25 mouse cellular contexts compared by ENCODE assay signal in genomic region chr11:7530482-7531148, GRCm38 (mm10).
DNase-seq lines count a peak whose midpoint lies in the region; ATAC-seq and TF ChIP-seq lines count a peak whose summit lies in the region.
"Had no signal": no experiment of that assay in that cellular context is flagged by ENCODE, and none has a peak within 500 bp of the region (broad histone marks: within the 10 kb centered on the region; RNA-seq: fewer than 3 reads in every experiment).

No protein-coding gene starts in this region.

- H3K27ac ChIP-seq in hindbrain, postnatal 0 days, result no peak overlapping the region
- no peak overlapping the region for H3K27ac ChIP-seq in hindbrain, embryonic 10.5 days
- H3K27ac ChIP-seq in limb, embryonic 12.5 days, result no peak overlapping the region
- H3K27ac ChIP-seq in limb, embryonic 10.5 days, result no peak overlapping the region
- no peak overlapping the region for H3K27ac ChIP-seq in lung, embryonic 15.5 days
- H3K27ac ChIP-seq in lung, postnatal 0 days (ENCODE audit: low read length), result no peak overlapping the region
- H3K27ac ChIP-seq: embryonic facial prominence, embryonic 10.5 days; embryonic facial prominence, embryonic 12.5 days; forebrain, embryonic 13.5 days had no signal

- no peak for TF ChIP-seq EP300 in lung, postnatal 0 days (IDR thresholded peaks at IDR 0.05)

- no peak overlapping the region for H3K4me3 ChIP-seq in hindbrain, postnatal 0 days (ENCODE audit: low read length)
- no peak overlapping the region for H3K4me3 ChIP-seq in hindbrain, embryonic 10.5 days
- H3K4me3 ChIP-seq in limb, embryonic 12.5 days (replicated peaks), result no peak overlapping the region
- no peak overlapping the region for H3K4me3 ChIP-seq in limb, embryonic 10.5 days
- no peak overlapping the region for H3K4me3 ChIP-seq in lung, embryonic 15.5 days
- H3K4me3 ChIP-seq in lung, postnatal 0 days (ENCODE audit: low read depth, low read length), result no peak overlapping the region
- H3K4me3 ChIP-seq: embryonic facial prominence, embryonic 10.5 days; embryonic facial prominence, embryonic 12.5 days; forebrain, embryonic 13.5 days had no signal

- no peaks in the 10 kb centered on the region for H3K27me3 ChIP-seq in hindbrain, postnatal 0 days (ENCODE audit: insufficient read depth, low read length)
- H3K27me3 ChIP-seq in hindbrain, embryonic 10.5 days (ENCODE audit: insufficient read depth, poor library complexity, severe bottlenecking), result no peaks in the 10 kb centered on the region
- H3K27me3 ChIP-seq in limb, embryonic 12.5 days, result no peaks in the 10 kb centered on the region
- no peaks in the 10 kb centered on the region for H3K27me3 ChIP-seq in limb, embryonic 10.5 days (ENCODE audit: low read depth, poor library complexity, severe bottlenecking)
- H3K27me3 ChIP-seq in lung, embryonic 15.5 days, result no peaks in the 10 kb centered on the region
- H3K27me3 ChIP-seq in lung, postnatal 0 days (replicated peaks; ENCODE audit: insufficient read depth, low read length), result no peaks in the 10 kb centered on the region
- H3K27me3 ChIP-seq: CH12.LX; embryonic facial prominence, embryonic 12.5 days; forebrain, embryonic 13.5 days; Patski had no signal

- H3K9me3 ChIP-seq in hindbrain, postnatal 0 days (ENCODE audit: low read length), result no peaks in the 10 kb centered on the region
- H3K9me3 ChIP-seq in hindbrain, embryonic 10.5 days, result no peaks in the 10 kb centered on the region
- H3K9me3 ChIP-seq in limb, embryonic 12.5 days, result no peaks in the 10 kb centered on the region
- H3K9me3 ChIP-seq in limb, embryonic 10.5 days (replicated peaks), result no peaks in the 10 kb centered on the region
- H3K9me3 ChIP-seq in lung, embryonic 15.5 days, result no peaks in the 10 kb centered on the region
- no peaks in the 10 kb centered on the region for H3K9me3 ChIP-seq in lung, postnatal 0 days (ENCODE audit: low read length)
- H3K9me3 ChIP-seq: embryonic facial prominence, embryonic 10.5 days; embryonic facial prominence, embryonic 12.5 days; forebrain, embryonic 13.5 days; G1E had no signal

- TF ChIP-seq CTCF in hindbrain, postnatal 0 days (IDR thresholded peaks at IDR 0.05; ENCODE audit: low read depth), result peak; percentile 6; the same call in 1 of the 2 replicates
- TF ChIP-seq CTCF in lung, postnatal 0 days (IDR thresholded peaks at IDR 0.05), result peak; percentile 7; the same call in 1 of the 2 replicates

- H3K36me3 ChIP-seq in hindbrain, postnatal 0 days (ENCODE audit: insufficient read depth, low read length), result no peaks in the 10 kb centered on the region
- no peaks in the 10 kb centered on the region for H3K36me3 ChIP-seq in hindbrain, embryonic 10.5 days
- H3K36me3 ChIP-seq in limb, embryonic 12.5 days, result no peaks in the 10 kb centered on the region
- no peaks in the 10 kb centered on the region for H3K36me3 ChIP-seq in limb, embryonic 10.5 days
- H3K36me3 ChIP-seq in lung, embryonic 15.5 days, result no peaks in the 10 kb centered on the region
- H3K36me3 ChIP-seq in lung, postnatal 0 days (ENCODE audit: insufficient read depth, low read length), result no peaks in the 10 kb centered on the region
- H3K36me3 ChIP-seq: embryonic facial prominence, embryonic 10.5 days; embryonic facial prominence, embryonic 12.5 days; G1E had no signal

- WGBS in hindbrain, postnatal 0 days, result 88% methylated on average over 6 of the region's 6 CpGs
- WGBS in hindbrain, embryonic 10.5 days, result 89% methylated on average over 6 of the region's 6 CpGs
- 73% methylated on average over 6 of the region's 6 CpGs for WGBS in limb, embryonic 12.5 days
- WGBS in limb, embryonic 10.5 days, result 79% methylated on average over 6 of the region's 6 CpGs
- WGBS in lung, embryonic 15.5 days, result 62% methylated on average over 6 of the region's 6 CpGs
- WGBS in lung, postnatal 0 days, result 63% methylated on average over 6 of the region's 6 CpGs

- ATAC-seq in hindbrain, postnatal 0 days, result no peak
- ATAC-seq in limb, embryonic 12.5 days (ENCODE audit: insufficient number of reproducible peaks, insufficient read depth, low FRiP score, low TSS enrichment, low read depth), result peak; percentile 47; the same call in 1 of the 2 replicates
- peak; percentile 65; the same call in 1 of the 2 replicates for ATAC-seq in lung, embryonic 15.5 days (ENCODE audit: borderline replicate concordance, extremely low read depth, low FRiP score, low TSS enrichment)
- no peak for ATAC-seq in lung, postnatal 0 days
- ATAC-seq: activated CD4-positive, CD25-positive, alpha-beta regulatory T cell, adult 4 months; CD4-positive, CD25-positive, alpha-beta regulatory T cell, adult 4 months; forebrain, embryonic 13.5 days; Patski had no signal

- no peaks in the 10 kb centered on the region for H3K4me1 ChIP-seq in hindbrain, postnatal 0 days (ENCODE audit: insufficient read depth, low read length)
- no peaks in the 10 kb centered on the region for H3K4me1 ChIP-seq in hindbrain, embryonic 10.5 days (replicated peaks)
- H3K4me1 ChIP-seq in limb, embryonic 12.5 days (replicated peaks), result no peaks in the 10 kb centered on the region; the same call in 1 of the 2 replicates
- H3K4me1 ChIP-seq in limb, embryonic 10.5 days, result no peaks in the 10 kb centered on the region
- H3K4me1 ChIP-seq in lung, embryonic 15.5 days, result no peaks in the 10 kb centered on the region
- H3K4me1 ChIP-seq in lung, postnatal 0 days (ENCODE audit: insufficient read depth, low read depth, low read length), result no peaks in the 10 kb centered on the region
- H3K4me1 ChIP-seq: embryonic facial prominence, embryonic 10.5 days; embryonic facial prominence, embryonic 12.5 days; forebrain, embryonic 13.5 days had no signal

- H3K9ac ChIP-seq in hindbrain, postnatal 0 days (replicated peaks; ENCODE audit: low read length), result no peak overlapping the region
- no peak overlapping the region for H3K9ac ChIP-seq in limb, embryonic 12.5 days (replicated peaks)
- H3K9ac ChIP-seq in lung, embryonic 15.5 days, result no peak overlapping the region
- no peak overlapping the region for H3K9ac ChIP-seq in lung, postnatal 0 days (replicated peaks; ENCODE audit: low read depth)
- H3K9ac ChIP-seq: embryonic facial prominence, embryonic 12.5 days; forebrain, embryonic 13.5 days had no signal

- DNase-seq in hindbrain, postnatal 0 days (ENCODE audit: low spot score), result no peak
- no peak for DNase-seq in hindbrain, embryonic 10.5 days (ENCODE audit: low spot score)
- no peak for DNase-seq in limb, embryonic 10.5 days (ENCODE audit: low spot score)
- no peak for DNase-seq in lung, postnatal 4 days
- no peak for DNase-seq in lung, postnatal 0 days (ENCODE audit: low spot score)
- DNase-seq in lung, postnatal 25 days (ENCODE audit: low spot score), result no peak
- DNase-seq: adrenal gland, adult 8-10 months; adrenal gland, postnatal 14 days; adrenal gland, postnatal 36 days; B cell, adult 2 months; cerebellum, adult 11-12 months; cerebellum, adult 2 months; cerebellum, adult 9-10 months; cerebellum, postnatal 10 days; cerebellum, postnatal 25 days had no signal

- H3K4me2 ChIP-seq in hindbrain, postnatal 0 days (ENCODE audit: low read depth, low read length), result no peak overlapping the region
- H3K4me2 ChIP-seq in limb, embryonic 12.5 days, result no peak overlapping the region
- no peak overlapping the region for H3K4me2 ChIP-seq in lung, embryonic 15.5 days
- H3K4me2 ChIP-seq in lung, postnatal 0 days (replicated peaks; ENCODE audit: low read depth, low read length), result no peak overlapping the region
- H3K4me2 ChIP-seq: embryonic facial prominence, embryonic 12.5 days; forebrain, embryonic 13.5 days had no signal

Comparison
In these comparisons a context has a peak if more than half of its experiments do, and no peak if none do; other contexts are left out.
1. ATAC-seq: peak in limb, embryonic 12.5 days (single experiment) and lung, embryonic 15.5 days (single experiment); none in hindbrain, postnatal 0 days (single experiment) and lung, postnatal 0 days (single experiment).